ENCODE assay signal across 10 mouse cellular contexts in the genomic region with DNA sequence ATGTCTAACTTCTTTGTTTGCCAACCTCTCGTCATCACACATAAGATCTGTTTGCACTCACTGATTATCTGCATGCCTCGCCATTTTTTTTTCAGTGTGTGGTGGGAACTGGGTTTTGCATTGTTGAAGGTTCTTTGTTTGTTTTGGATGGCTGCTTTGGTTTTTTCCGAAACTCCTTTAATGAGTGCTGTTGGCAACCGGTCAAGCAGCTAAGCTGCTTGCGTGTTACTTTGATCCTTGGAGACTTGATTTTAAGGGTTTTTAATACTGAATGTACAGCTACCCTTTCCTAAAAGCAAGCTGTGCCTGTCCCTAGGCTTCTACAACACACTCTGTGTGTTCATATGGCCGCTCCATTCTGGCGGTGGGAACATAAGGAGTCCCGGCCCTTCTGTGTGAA.
DNase-seq lines count a peak whose midpoint lies in the region; ATAC-seq and TF ChIP-seq lines count a peak whose summit lies in the region.
"Had no signal": no experiment of that assay in that cellular context is flagged by ENCODE, and none has a peak within 500 bp of the region (broad histone marks: within the 10 kb centered on the region; RNA-seq: fewer than 3 reads in every experiment).

No protein-coding gene starts in this region.

- no peak overlapping the region for H3K4me2 ChIP-seq in forebrain, embryonic 12.5 days
- H3K4me2 ChIP-seq: embryonic facial prominence, embryonic 15.5 days had no signal

- H3K9me3 ChIP-seq in forebrain, embryonic 12.5 days = no peaks in the 10 kb centered on the region
- H3K9me3 ChIP-seq: embryonic facial prominence, embryonic 15.5 days had no signal

- TF ChIP-seq POLR2A in kidney, adult 2 months (IDR thresholded peaks at IDR 0.05; ENCODE audit: low read depth, low read length) = no peak

- intact Hi-C loops in gastrocnemius, adult 2 months (cut with DNase I) = no loop called here

- H3K4me1 ChIP-seq in kidney, adult 2 months (ENCODE audit: control insufficient read depth, insufficient read depth, low read length) = no peaks in the 10 kb centered on the region
- peaks cover 20% of the 10 kb centered on the region for H3K4me1 ChIP-seq in forebrain, embryonic 12.5 days
- H3K4me1 ChIP-seq: embryonic facial prominence, embryonic 15.5 days had no signal

- TF ChIP-seq CTCF in kidney, adult 2 months (conservative IDR thresholded peaks at IDR 0.05; ENCODE audit: insufficient read depth, insufficient read length, low read depth, low read length) = no peak
- no peak for TF ChIP-seq CTCF in gastrocnemius, adult 2 months (IDR thresholded peaks at IDR 0.05)

- peak; percentile 53 for DNase-seq in kidney, adult 2 months
- DNase-seq in kidney, adult 18-20 months = no peak
- peak; percentile 2 for DNase-seq in adrenal gland, adult 8-10 months
- peak; percentile 58 for DNase-seq in lung, postnatal 10 days
- DNase-seq in frontal cortex, postnatal 14 days (ENCODE audit: low spot score in 2 of 2) = no peak
- DNase-seq in gastrocnemius, adult 2 months = no peak
- DNase-seq: heart, postnatal 36 days had no signal

- peak; percentile 57; the same call in 1 of the 2 replicates for ATAC-seq in forebrain, embryonic 12.5 days (ENCODE audit: low FRiP score)

- H3K36me3 ChIP-seq in kidney, adult 2 months (ENCODE audit: control insufficient read depth, insufficient read depth, low read length) = no peaks in the 10 kb centered on the region
- no peaks in the 10 kb centered on the region for H3K36me3 ChIP-seq in forebrain, embryonic 12.5 days (replicated peaks)
- H3K36me3 ChIP-seq: embryonic facial prominence, embryonic 15.5 days had no signal

- no peak overlapping the region for H3K27ac ChIP-seq in kidney, adult 2 months (ENCODE audit: insufficient read depth, low read depth, low read length)
- H3K27ac ChIP-seq in forebrain, embryonic 12.5 days = peak overlapping the region; percentile 70
- no peak overlapping the region for H3K27ac ChIP-seq in gastrocnemius, adult 2 months
- H3K27ac ChIP-seq: embryonic facial prominence, embryonic 15.5 days; macrophage had no signal

- no peaks in the 10 kb centered on the region; the same call in 1 of the 2 replicates for H3K27me3 ChIP-seq in kidney, adult 2 months (replicated peaks; ENCODE audit: control insufficient read depth, insufficient read depth, low read length)
- H3K27me3 ChIP-seq in forebrain, embryonic 12.5 days = no peaks in the 10 kb centered on the region
- H3K27me3 ChIP-seq: embryonic facial prominence, embryonic 15.5 days had no signal

- H3K9ac ChIP-seq in forebrain, embryonic 12.5 days = no peak overlapping the region
- H3K9ac ChIP-seq: embryonic facial prominence, embryonic 15.5 days had no signal

- 33% methylated on average over 8 of the region's 8 CpGs for WGBS in kidney, adult 2 months
- WGBS in forebrain, embryonic 12.5 days = 17% methylated on average over 8 of the region's 8 CpGs

- H3K4me3 ChIP-seq in kidney, adult 2 months (ENCODE audit: insufficient read depth, low read depth, low read length) = no peak overlapping the region
- H3K4me3 ChIP-seq in forebrain, embryonic 12.5 days (replicated peaks) = no peak overlapping the region
- H3K4me3 ChIP-seq in gastrocnemius, adult 2 months = no peak overlapping the region
- H3K4me3 ChIP-seq: embryonic facial prominence, embryonic 15.5 days had no signal

Comparison
In these comparisons a context has a peak if more than half of its experiments do, and no peak if none do; other contexts are left out.
1. DNase-seq: peak in kidney, adult 2 months (single experiment), adrenal gland, adult 8-10 months (single experiment) and lung, postnatal 10 days (single experiment); none in kidney, adult 18-20 months (single experiment), frontal cortex, postnatal 14 days (0 of 2) and gastrocnemius, adult 2 months (single experiment).